Mouse (Mus musculus) cerebellum, adult 9-11 months (tissue): Measurements from ENCODE around the gene Rbfox3.

ENCODE experiments used
- DNase-seq: peaks from one replicate; pipeline ENCODE4 v3.0.0; 2022

The Rbfox3 gene

DNA sequence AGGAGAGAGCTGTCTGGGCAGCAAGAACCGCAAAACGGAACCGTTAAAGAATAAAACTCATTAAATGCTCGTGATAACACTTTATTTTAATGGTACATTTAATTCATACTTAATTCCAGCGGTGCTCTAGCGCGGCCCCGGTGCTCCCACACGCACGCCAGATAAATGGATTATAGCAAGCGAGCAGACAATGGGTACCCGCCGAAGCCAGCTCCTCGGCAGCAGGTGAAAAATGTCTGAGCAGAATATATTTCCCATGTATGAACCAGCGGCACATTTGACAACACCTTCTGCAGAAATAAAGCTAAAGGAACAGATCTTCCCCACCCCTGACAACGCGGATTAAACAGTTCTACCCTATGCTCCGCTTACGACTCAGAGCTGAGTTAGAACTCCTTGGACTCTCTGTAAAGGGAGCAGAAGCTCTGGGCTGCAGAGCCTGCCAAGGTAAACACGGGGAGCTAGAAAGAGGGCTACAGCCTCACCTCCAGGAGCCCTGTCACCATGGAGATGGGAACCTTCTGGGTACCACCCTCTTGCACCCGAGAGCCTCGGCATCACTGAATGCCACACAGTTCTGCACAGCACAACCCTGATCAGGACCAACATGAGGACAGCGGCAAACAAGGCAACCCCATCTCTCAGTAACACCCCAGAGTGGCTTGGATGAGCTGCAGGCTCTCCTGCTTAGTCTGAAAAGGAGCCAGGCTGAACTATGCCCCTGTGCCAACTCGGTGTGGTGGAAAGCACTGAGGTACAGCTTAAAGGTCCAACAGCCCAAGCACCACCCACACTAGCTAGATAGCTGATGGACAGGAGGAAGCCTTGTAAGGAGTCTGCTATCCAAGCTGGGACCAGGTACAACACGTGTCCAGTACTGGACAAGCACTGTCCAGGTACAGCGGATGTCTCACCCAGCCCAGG lies 196.5 kb downstream of the Rbfox3 start:
- peak; percentile 71 for DNase-seq

DNA sequence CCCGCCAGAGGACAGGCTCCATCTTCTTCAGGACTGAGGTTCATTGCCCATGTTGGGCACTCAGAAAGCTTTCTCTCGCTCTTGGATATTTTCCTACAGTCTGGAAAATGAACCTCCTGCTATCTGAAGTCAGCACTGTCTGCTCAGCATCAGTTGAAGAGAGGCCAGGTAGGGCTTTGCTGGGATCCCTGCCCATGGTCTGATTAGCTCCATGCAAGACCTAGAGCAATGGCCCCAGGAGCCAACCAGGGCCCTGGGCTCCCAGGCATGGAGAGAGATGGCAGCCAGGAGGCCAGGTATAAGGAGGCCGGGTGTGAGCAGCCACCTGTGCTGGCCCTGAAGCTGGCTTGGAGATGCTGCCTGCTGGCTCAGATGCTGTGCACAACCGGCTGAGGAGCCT lies 198.6 kb downstream of the Rbfox3 start:
- DNase-seq, result peak; percentile 89

DNA sequence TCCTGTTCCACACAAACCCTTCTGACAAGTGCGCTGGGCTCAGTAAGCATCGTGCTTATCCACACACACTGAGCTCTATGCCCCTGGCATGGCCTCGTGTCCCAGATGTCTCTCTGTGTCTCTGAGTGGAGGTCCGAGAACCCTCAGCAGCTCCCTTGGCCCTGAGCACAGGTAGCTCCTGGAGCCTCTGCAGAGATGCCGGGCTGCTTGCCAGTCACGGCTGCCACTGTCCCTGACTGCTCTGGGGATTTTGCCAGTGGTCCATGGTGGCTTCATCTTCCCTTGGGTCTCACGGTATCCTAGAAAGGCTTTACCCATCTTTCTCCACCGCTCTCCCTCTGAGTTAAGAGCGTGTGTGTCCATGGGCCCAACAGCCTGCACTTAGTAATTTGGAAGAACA lies 199.3 kb downstream of the Rbfox3 start:
- DNase-seq, result no peak

DNA sequence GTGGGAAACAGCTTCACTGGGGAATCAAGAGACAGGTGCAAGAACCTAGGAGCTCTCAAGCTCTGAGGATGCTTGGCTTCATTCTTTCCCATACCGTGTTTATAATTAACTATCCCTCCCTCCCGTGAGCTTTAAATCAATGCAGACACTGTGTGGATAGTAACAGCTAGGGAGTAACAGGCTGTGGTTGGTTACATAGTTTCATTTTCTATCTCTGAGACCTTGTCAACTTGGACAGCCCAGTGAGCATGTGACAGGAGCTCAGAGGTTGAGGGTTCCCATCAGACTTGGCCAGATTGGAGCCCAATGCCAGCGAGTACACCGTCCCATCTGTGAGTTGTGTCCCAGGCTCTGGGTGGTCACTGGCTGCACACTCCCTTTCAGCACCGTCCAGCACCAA lies 201.4 kb downstream of the Rbfox3 start:
- no peak for DNase-seq

DNA sequence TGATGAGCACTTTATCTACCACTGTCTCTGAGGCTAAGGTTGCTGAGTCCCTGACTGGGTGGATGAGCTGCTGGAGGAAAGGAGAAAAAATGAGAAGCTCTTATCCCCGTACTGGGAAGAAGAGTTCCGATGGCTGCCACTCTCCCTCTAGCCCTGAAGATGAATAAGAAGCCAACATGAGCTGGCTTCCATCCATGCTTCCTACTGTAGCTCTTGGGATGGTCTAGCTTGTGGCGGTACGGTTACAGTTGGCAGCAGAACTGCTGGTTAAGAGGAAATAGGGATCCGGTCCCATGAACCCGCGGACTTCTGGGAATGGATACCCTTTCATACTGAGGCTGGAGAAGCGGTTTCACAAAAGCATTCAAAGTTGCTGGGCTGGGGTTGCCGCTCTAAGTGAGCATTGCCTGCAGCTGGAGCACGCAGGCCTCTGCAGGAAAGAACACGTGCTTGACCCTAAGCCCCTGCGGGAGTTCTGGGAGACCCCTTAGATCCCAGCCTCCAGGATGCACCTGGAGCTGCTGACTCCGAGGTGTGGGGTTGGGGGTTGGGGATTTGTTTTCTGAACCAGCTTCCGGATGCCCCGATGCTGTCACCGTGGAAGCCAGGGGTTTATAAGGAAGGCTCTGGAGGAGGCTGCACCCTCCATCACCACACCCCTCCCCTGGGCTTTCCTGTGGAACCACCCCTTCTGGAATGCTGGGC lies 215.0 kb downstream of the Rbfox3 start:
- no peak for DNase-seq

DNA sequence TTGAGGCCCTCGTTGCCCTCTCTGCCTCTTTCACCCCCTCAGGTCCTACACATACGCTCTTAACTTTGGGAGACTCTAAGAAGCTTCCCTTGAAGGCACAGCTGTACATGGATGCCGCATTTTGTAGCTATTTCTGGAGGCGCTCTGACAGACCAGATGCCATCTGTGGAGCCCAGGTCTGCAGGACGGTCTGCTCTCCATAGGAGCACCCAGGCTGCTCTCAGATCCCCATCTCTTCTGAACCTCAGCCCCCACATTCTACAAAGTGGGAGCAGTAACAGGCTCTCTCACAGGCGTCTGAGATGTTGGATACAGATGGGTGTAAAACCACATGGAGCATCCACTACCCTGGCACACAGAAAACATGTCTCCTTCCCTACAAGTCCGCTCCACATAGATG lies 218.1 kb downstream of the Rbfox3 start:
- DNase-seq, result no peak

DNA sequence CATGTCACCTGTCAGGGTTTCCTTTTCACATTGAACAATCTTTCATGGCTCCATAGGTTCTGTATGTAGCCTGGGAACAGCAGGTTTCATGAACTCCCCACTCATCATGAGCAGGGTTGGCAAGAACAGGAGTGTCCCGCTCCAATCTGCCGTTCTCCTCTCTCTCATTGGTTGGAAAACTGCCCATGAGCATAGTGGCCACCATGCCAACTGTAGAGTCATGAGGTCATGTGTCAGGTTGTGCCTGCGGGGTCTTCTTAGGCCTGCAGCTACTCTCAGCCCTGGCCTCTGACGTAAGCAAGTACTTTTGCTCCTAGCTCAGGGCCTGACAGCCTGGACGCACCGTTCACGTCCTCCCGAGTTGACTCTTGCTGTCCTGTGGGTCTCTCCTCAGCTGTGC lies 221.1 kb downstream of the Rbfox3 start:
- peak; percentile 63 for DNase-seq

DNA sequence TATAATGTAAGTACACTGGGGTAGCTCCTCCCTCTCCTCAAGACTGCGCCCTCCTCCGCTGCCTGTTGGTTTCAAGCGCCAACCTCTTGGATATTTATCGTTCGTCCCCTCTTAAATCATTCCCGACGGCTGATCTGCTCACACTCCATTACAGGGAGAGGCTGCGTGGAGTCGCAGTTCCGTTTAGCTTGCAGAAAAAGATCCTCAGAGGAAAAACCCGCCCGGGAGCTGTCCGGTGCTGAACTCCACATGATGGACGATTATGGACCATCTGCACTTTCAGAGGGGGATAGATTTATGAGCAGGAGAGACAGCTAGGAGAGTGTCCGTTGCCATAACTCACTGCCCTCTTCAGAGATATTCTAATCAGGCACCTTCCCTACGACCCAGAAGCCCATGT lies 226.0 kb downstream of the Rbfox3 start:
- no peak for DNase-seq

DNA sequence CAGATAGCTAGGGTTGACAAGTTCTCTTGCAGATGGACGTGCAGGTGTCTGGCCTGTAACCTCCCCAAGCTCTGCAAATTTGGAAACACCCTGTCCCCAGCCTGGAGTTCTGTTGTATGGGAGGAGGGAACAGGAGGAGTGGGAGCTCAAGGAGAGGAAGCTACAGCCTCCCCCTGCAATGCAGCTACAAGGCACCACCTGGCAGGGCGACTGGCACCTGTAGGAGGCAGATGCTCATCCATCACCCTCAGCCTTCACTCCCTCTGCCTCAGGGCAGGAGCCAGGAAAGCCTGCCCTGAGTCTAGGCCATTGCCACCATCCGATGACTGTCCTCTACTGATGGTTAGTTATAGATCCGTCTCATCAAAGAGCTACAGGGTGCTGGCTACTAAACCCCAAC lies 226.7 kb downstream of the Rbfox3 start:
- DNase-seq, result peak; percentile 62

DNA sequence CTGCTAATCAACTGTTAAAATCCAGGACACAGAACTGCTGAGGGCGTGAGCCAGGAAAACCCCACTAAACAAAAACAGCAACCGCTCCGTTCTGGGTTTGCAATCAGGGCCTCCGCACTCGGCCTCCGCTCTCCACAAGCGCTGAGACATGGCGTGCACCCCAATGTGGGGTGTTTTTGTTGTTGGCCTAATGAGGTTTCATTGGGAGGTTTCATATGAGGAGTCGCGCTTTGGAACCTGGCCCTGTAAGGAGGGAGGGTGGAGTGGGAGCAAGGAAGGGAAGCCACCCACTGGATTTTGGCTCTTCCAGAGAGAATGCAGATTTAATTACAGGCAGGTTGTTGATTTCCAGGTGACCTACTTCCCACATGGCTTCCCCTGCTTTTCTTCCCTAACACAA lies 230.7 kb downstream of the Rbfox3 start:
- peak; percentile 61 for DNase-seq

DNA sequence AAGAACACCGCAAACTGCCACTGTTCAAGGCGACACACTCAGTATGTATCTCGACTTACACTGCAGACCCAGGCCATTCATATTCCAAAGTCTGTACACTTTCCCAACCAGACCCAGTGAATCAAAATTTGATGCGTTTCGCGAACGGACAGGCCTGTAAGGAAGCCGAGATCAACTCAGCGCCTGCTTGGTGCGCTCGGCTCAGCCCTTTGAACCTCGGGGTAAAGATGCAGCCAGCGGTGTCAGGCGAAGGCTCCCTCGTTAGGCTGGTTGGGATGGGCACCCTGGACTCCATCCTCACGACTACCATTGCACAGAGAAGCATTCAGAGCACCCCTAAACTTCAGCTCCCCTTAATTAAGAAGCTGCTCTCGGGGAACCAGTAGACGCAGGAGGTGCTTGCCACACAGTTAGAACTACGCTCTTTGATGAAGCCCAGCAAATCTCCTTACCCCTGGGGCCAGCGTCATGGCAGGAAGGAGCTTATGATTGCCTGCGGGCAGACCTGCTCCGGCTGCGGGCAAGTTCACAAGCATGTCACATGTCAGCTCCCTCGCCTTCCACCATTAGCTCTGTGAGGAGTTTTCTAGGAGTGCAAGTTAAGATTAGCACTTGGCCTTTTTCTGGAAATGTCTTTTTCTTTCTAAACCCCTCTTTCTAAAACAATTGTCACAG lies 231.5 kb downstream of the Rbfox3 start:
- no peak for DNase-seq

DNA sequence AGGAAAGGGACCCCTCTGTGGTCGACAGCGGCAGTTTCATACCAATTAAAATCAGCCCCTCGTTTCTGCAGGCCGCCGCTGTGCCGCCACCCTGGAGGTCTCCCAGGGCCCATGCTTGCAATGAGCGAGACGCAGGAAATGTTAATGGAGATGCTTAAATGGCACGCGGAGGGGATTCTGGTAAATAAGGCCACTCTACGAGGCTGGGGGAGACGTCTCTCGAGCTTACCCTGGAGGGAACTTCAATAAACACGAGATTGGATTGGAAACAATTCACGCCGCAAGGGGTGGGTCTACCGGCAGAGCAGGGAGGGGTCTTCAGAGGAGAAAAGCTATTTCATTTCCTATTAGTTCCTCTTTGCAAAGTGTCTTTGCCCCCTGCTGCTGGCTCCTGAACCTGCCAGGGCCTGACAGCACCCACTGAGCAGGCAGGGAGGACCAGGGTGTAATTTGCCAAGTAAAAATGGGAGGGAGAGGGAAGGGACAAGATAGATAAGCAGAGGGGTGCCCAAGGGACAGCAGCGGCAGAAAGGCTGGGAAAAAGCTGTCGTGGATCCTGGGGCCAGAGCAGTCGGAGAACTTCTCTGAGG lies 232.8 kb downstream of the Rbfox3 start:
- DNase-seq, result no peak

DNA sequence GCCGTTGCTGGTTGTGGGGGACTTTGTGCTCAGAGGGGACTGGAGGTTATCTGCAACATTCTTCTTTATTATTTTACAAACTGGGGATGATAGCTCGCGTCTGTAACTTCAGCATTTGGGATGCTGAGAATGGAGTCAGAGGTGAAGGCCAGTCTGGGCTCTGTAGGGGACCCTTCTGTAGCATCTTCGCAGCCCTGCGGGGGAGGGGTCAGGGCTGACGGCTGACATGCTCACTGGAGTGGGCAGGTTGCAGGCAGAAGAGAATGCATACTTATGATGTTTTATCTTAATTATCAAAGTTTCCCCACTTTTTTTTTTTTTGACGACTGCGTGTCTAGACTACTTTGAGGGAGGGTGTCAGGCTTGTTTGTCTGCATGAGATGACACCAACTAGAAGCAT lies 234.1 kb downstream of the Rbfox3 start:
- no peak for DNase-seq

DNA sequence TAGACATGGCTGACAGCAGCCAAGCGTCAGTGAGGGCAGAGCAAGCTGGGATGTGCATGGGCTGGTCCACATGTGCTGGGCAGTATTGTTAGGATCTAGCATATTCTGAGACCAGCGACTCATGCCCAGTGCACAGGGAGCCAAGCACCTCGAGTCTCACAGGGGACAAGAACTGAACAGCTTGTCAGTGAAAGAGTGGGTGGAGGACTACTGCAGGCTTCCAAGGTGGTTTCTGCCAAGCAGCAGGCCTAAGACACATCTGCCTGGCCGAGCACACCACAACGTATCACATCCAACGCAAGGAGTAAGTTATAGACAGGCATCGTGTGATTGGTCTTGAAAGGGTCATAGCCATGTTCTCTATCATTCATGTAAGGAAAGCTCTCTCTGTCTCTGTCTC lies 235.0 kb downstream of the Rbfox3 start:
- DNase-seq, result no peak

DNA sequence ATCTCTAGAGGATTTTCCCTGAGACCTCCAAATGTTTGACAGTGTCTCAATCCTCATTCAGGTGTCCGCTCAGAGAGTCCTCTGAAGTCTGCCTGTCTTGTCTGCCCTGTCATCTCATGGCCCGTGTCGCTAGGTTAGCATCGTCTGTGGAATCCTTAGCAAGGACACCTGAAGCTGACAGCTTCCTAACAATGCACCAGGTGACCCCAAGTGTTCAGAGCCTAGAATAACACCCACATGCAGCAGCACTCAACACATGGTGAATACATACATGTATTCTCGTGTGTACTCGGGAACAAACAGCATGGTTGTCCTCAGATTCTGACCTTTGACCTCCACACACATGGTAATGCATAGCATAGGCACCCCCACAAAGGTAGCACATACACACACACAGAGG lies 239.4 kb downstream of the Rbfox3 start:
- DNase-seq, result no peak

DNA sequence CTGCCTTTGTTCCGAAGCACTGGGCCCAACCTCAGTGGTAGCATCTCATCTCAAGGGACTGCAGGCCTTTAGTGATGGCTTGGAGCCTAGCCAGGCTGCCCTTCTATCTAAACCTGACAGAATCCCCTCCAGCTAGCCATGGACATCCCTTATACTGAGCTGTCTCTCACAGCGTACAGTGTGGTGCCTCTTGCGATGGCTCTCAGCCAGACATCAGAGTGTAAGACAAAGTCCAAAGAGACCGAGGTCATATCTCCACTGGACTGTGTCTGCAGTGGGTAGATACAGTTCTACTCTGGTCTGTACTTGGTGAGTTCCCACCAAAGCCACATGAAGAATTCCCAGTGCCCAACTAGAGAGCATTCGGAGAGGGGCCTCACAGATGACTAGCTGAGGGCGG lies 240.2 kb downstream of the Rbfox3 start:
- no peak for DNase-seq

DNA sequence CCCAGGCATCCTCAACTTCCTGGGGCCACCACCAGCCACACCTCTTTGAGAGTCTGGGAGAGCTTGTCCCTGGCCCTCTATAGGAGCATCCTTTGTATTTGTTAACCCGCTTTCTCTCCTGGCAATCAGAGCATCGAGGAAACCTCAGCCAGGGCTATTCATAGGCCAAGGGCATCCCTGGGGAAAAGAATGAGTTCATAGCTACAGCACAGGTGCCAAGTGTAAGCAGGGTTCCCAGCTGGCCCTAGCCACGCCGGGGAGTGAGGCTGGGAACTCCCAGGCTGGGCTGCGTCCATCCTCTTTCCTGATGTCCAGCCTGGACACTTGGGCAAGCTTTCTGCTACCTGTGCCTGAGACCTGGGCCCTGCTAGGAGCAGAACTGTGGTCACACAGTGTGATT lies 241.6 kb downstream of the Rbfox3 start:
- DNase-seq, result peak; percentile 89

DNA sequence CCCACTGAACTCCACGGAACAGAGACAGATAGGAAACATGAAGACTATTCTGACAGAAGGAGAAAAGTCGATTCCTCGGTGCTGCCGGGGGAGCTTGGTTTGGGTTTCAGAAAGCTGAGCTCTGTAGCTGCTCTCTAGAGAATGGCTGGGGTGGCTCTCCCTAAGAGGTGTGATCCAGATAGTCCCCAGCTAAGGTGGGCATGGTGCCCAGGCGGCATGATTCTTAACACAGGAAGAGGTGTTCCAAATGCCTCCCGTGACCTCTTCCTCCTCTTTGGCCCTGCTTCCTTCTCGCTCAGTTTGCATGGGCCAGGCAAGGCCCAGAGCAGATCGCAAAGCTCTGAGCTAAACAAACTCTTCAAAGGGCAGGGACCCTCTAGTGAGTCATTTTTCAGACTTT lies 243.0 kb downstream of the Rbfox3 start:
- no peak for DNase-seq

DNA sequence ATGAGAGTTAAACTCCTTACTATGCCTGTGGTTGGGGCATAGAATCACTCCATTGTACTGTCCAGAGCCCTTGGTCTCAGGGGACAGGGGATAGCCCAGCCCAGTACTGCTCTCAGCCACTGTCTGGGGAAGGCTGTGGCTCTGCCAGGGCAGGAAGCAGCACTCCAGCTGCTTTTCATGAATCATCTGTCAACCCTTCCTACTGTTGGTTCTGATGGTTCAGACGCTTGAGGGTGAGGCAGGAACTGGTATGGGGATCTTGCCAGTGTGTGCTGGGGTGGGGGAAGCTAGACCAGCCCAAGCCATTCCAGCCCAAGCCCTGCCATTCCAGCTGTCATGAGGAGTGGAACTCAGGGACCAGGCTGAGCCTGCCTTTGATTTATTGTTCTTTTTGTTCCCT lies 243.5 kb downstream of the Rbfox3 start:
- no peak for DNase-seq

DNA sequence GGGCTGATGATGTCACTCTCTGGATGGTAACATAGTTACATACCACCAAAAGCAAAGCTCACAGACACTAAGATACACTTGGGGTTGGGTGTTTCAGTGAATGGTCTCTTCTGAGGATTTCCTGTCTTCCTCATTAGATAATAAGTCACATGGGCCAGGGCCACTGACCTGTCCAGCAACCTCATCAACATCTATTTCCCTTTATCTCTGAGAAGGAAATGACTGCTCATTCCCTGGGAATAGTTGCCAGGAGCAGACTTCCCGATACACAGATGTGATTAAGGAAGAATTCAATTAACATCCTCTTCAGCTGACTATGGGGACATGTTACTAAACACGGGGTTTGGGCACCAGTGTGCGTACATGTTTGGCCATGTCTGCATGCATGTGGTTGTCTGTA lies 245.2 kb downstream of the Rbfox3 start:
- no peak for DNase-seq

DNA sequence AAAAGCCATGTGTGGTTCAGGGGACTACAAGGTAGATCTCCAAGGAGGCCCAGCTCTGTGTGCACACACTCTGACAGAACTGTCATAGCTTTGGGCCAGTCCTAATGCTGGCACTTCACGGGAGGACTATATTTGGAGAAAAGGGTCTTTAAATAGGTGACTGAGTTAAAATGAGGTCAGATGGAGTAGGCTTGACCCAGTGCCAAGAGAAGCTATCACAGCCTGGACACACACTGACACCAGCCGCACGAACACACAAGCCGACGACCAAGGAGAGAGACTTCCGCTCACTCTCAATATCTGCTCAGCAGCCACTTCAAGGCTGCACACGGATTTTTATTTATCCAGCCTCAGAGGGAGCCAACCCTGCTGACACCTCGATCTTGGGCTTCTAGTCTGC lies 248.1 kb downstream of the Rbfox3 start:
- peak; percentile 65 for DNase-seq

DNA sequence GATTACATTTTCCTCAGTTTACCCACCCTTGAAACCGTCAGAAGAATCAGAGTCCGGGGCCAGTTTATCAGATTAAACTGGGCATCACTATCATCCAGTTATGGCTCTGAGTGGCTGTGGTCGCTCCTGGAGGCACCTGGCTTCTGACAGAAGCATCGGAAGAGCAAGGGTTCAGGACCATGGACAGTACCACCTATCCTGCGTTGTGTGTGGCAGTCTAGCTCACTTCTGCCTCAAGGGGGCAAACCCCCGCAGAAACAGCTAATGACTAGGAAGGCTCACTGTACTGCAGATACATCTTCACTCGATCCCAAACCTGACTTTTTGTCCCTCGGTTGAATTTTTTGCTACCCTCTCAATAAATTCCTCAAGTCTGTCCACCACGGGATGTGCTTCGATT lies 252.1 kb downstream of the Rbfox3 start:
- no peak for DNase-seq

DNA sequence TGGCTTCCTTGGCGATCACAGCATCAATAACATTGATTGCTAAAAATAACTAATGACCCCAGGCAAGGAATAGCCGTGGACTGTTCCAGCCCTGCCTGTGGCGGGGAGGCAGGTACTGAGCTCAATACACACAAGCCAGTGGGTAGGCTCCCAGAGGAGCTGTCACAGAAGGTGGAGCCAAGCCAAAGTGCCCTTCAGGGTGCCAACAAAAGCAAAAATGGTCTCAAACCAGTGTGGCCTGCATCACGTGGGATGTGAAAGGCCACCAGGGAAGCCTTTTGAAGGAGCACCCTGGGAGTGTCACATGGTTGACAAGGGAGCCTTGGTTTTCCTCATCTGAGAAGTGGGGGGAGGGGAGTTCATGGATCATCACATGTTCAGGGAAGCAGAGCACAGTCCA lies 255.6 kb downstream of the Rbfox3 start:
- DNase-seq, result no peak
